Comparison of ENCODE assay signal across 10 mouse cellular contexts in the genomic region with DNA sequence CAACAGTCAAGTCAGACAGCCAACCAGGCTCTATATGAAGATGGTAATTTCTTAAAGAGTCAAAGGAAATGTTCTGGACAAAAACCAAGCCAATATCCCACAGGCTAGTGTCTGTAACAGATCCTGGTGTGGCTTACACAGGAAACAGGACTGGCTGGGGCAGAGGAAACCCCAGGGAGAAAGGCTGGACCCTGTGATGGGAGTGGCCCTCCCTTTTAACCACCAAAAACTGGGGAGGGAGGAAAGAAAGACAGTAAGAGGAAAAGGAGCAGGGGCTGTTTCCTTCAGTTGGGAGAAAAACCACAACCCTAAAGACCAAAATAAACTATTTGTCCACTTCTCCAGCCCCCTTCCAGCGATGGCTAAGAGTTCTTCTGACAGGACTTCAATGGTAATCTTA. TPM values are rescaled to one million over a fixed set of nuclear protein-coding genes. Genes with fewer than 3 reads are reported as not detected.
A peak's percentile ranks its signal among the peaks of the same experiment; 100 is the strongest.
DNase-seq lines count a peak whose midpoint lies in the region; ATAC-seq lines count a peak whose summit lies in the region.
"Had no signal": no experiment of that assay in that cellular context is flagged by ENCODE, and none has a peak within 500 bp of the region (broad histone marks: within the 10 kb centered on the region; RNA-seq: fewer than 3 reads in every experiment).

No protein-coding gene starts in this region.

- H3K27me3 ChIP-seq in liver, embryonic 11.5 days (replicated peaks; ENCODE audit: control insufficient read depth, insufficient read depth, low read length), result no peaks in the 10 kb centered on the region
- H3K27me3 ChIP-seq in embryonic facial prominence, embryonic 15.5 days, result no peaks in the 10 kb centered on the region
- H3K27me3 ChIP-seq in limb, embryonic 10.5 days (ENCODE audit: low read depth, poor library complexity, severe bottlenecking), result no peaks in the 10 kb centered on the region
- H3K27me3 ChIP-seq in neural tube, embryonic 14.5 days (ENCODE audit: control insufficient read depth, insufficient read depth, low read length), result no peaks in the 10 kb centered on the region
- H3K27me3 ChIP-seq: Patski had no signal

- peaks cover 92% of the 10 kb centered on the region for H3K4me1 ChIP-seq in liver, embryonic 11.5 days (replicated peaks; ENCODE audit: control insufficient read depth, insufficient read depth, low read length)
- peaks cover 90% of the 10 kb centered on the region for H3K4me1 ChIP-seq in embryonic facial prominence, embryonic 15.5 days
- H3K4me1 ChIP-seq in limb, embryonic 10.5 days, result peaks cover 90% of the 10 kb centered on the region
- peaks cover 44% of the 10 kb centered on the region for H3K4me1 ChIP-seq in neural tube, embryonic 14.5 days (ENCODE audit: control insufficient read depth, insufficient read depth, low read length)

- 0 out of 2 replicates have a peak overlapping the region, but pooled peaks have one; percentile 20 for H3K9ac ChIP-seq in liver, embryonic 11.5 days (ENCODE audit: low read depth, low read length)
- no peak overlapping the region for H3K9ac ChIP-seq in embryonic facial prominence, embryonic 15.5 days
- H3K9ac ChIP-seq in neural tube, embryonic 14.5 days (replicated peaks; ENCODE audit: low read depth, low read length), result peak overlapping the region; percentile 29; the same call in 1 of the 2 replicates

- no peaks in the 10 kb centered on the region for H3K36me3 ChIP-seq in liver, embryonic 11.5 days (ENCODE audit: control insufficient read depth, insufficient read depth, low read length)
- H3K36me3 ChIP-seq in embryonic facial prominence, embryonic 15.5 days, result no peaks in the 10 kb centered on the region
- 0 out of 2 replicates have a peak, but pooled peaks cover 5% of the 10 kb centered on the region for H3K36me3 ChIP-seq in limb, embryonic 10.5 days
- H3K36me3 ChIP-seq in neural tube, embryonic 14.5 days (ENCODE audit: control insufficient read depth, insufficient read depth, low read length), result no peaks in the 10 kb centered on the region

- ATAC-seq in liver, embryonic 11.5 days (replicated peaks; ENCODE audit: low FRiP score), result no peak
- ATAC-seq in embryonic facial prominence, embryonic 15.5 days (ENCODE audit: insufficient number of reproducible peaks, low FRiP score, low TSS enrichment, low read depth), result no peak
- no peak for ATAC-seq in neural tube, embryonic 14.5 days (ENCODE audit: low read depth)
- ATAC-seq: Patski had no signal

- 37% methylated on average over 1 of the region's 1 CpGs for WGBS in liver, embryonic 11.5 days
- 82% methylated on average over 1 of the region's 1 CpGs for WGBS in embryonic facial prominence, embryonic 15.5 days
- 89% methylated on average over 1 of the region's 1 CpGs for WGBS in limb, embryonic 10.5 days
- WGBS in neural tube, embryonic 14.5 days, result 89% methylated on average over 1 of the region's 1 CpGs

- DNase-seq in liver, embryonic 11.5 days (ENCODE audit: low spot score), result no peak
- no peak for DNase-seq in liver
- DNase-seq in limb, embryonic 10.5 days (ENCODE audit: low spot score), result no peak
- DNase-seq in right cerebral cortex, adult 18-20 months, result no peak
- no peak for DNase-seq in adrenal gland, adult 2 months
- DNase-seq in kidney, adult 8-10 months, result no peak
- DNase-seq: kidney, postnatal 14 days had no signal

- no peak overlapping the region for H3K4me3 ChIP-seq in liver, embryonic 11.5 days (ENCODE audit: low read depth, low read length)
- H3K4me3 ChIP-seq in embryonic facial prominence, embryonic 15.5 days (replicated peaks), result no peak overlapping the region
- H3K4me3 ChIP-seq in limb, embryonic 10.5 days, result no peak overlapping the region
- no peak overlapping the region for H3K4me3 ChIP-seq in neural tube, embryonic 14.5 days (ENCODE audit: low read depth, low read length)

- peak overlapping the region; percentile 86 for H3K27ac ChIP-seq in liver, embryonic 11.5 days (ENCODE audit: low read depth, low read length)
- peak overlapping the region; percentile 91 for H3K27ac ChIP-seq in embryonic facial prominence, embryonic 15.5 days (replicated peaks)
- H3K27ac ChIP-seq in limb, embryonic 10.5 days, result peak overlapping the region; percentile 89
- peak overlapping the region; percentile 97 for H3K27ac ChIP-seq in neural tube, embryonic 14.5 days (ENCODE audit: low read depth, low read length)

- H3K9me3 ChIP-seq in liver, embryonic 11.5 days (ENCODE audit: control insufficient read depth, low read length), result no peaks in the 10 kb centered on the region
- no peaks in the 10 kb centered on the region for H3K9me3 ChIP-seq in embryonic facial prominence, embryonic 15.5 days (replicated peaks)
- H3K9me3 ChIP-seq in limb, embryonic 10.5 days (replicated peaks), result no peaks in the 10 kb centered on the region
- no peaks in the 10 kb centered on the region for H3K9me3 ChIP-seq in neural tube, embryonic 14.5 days (ENCODE audit: control insufficient read depth, low read length)

- H3K4me2 ChIP-seq in liver, embryonic 11.5 days, result peak overlapping the region; percentile 54
- H3K4me2 ChIP-seq in embryonic facial prominence, embryonic 15.5 days (replicated peaks), result no peak overlapping the region
- H3K4me2 ChIP-seq in neural tube, embryonic 14.5 days (ENCODE audit: low read depth, low read length), result peak overlapping the region; percentile 31

RNA-seq across cellular contexts. Expression of gene Tspan14, which starts 11.5 kb away (rescaled TPM):
- 65.3 and 68.1 TPM in 2 replicates for polyA plus RNA-seq in liver, embryonic 11.5 days (2014; fragmentation: Nextera tagmentation; extraction: Ambion mirVana)
- polyA plus RNA-seq in embryonic facial prominence, embryonic 15.5 days (2015; fragmentation: Nextera tagmentation; extraction: Ambion mirVana), result 84.7 and 86.6 TPM in 2 replicates
- 75.3 and 77.6 TPM in 2 replicates for polyA plus RNA-seq in limb, embryonic 10.5 days (2016; fragmentation: Nextera tagmentation; extraction: Ambion mirVana)
- 45.2 and 66.3 TPM in 2 replicates for polyA plus RNA-seq in neural tube, embryonic 14.5 days (2014; fragmentation: Nextera tagmentation; extraction: Ambion mirVana)
- 10 to 100 TPM; 26.3 to 35.8 TPM for total RNA-seq in adrenal gland, adult 2 months (2021)
- 30.7 and 31.2 TPM in 2 replicates for polyA plus RNA-seq in adrenal gland, adult 2 months (2012; rRNA removed)

RNA-seq across cellular contexts. Expression of gene Fam213a, which starts 58.4 kb away (rescaled TPM):
- polyA plus RNA-seq in liver, embryonic 11.5 days (2014; fragmentation: Nextera tagmentation; extraction: Ambion mirVana), result 78.2 and 84.8 TPM in 2 replicates
- polyA plus RNA-seq in embryonic facial prominence, embryonic 15.5 days (2015; fragmentation: Nextera tagmentation; extraction: Ambion mirVana), result 89.0 and 91.4 TPM in 2 replicates
- polyA plus RNA-seq in limb, embryonic 10.5 days (2016; fragmentation: Nextera tagmentation; extraction: Ambion mirVana), result 27.5 and 37.0 TPM in 2 replicates
- polyA plus RNA-seq in neural tube, embryonic 14.5 days (2014; fragmentation: Nextera tagmentation; extraction: Ambion mirVana), result 102 and 108 TPM in 2 replicates
- 100 to 1,000 TPM in 1 of 2 experiments, 10 to 100 TPM in 1; 98.0 to 158 TPM for total RNA-seq in adrenal gland, adult 2 months (2021)
- polyA plus RNA-seq in adrenal gland, adult 2 months (2012; rRNA removed), result 26.2 and 36.3 TPM in 2 replicates
